Mouse (Mus musculus) liver, postnatal 0 days (tissue): ENCODE results near the gene Pycr2.

Source experiments
- CTCF ChIP-seq: sonication (generic); IDR thresholded peaks from 2 replicates; pipeline ENCODE4 v1.5.1; 2016; ENCODE audit warnings: antibody characterized with exemption, low read depth
- EP300 ChIP-seq: IDR thresholded peaks from 2 replicates; pipeline ENCODE4 v1.6.1; 2016; ENCODE audit warnings: antibody characterized with exemption, low read depth, mild to moderate bottlenecking

DNA sequence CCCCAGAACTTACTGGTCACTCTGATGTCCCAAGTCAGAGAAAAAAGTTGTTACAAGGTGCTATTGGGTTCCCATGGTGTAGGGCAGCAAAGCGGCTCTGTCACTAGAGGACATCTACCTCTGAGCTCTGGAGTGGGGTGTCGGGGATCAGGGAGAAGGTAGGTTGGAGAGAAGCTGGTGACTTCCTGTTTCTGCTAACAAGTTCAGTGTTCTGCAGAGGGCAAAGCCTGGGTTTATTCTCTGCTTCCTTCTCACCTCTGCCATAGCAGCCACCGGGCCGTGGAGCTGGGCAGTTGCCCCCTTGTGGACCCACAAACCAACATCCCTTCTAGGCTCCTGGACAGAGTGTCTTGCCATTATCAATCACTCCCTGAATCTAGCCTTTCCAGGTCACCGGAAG is 8.7 kb downstream of the Pycr2 start:
- TF ChIP-seq EP300: no peak
- 0 out of 2 replicates have a peak, but pooled peaks have one; percentile 6 for TF ChIP-seq CTCF
